Mouse (Mus musculus): ENCODE measurements at regions not wholly inside any gene's neighbourhood (a gene's known extent, or its start where the extent isn't known, plus 50 kb on each side); places are given as distances from the start of the nearest gene placed in this dataset.

GRCm38 (mm10) chr16:76762619-76763283 is 250.8 kb upstream of the Usp25 start:
- TF ChIP-seq CTCF (IDR thresholded peaks at IDR 0.05; ENCODE audit: low read depth) (no peak), EP300 (IDR thresholded peaks at IDR 0.05; ENCODE audit: low read depth) (no peak)

Data from heart, postnatal 0 days (tissue).